Mouse (Mus musculus): Measurements from ENCODE around the gene Prodh2. TPM values are rescaled to one million over a fixed set of nuclear protein-coding genes. Genes with fewer than 3 reads are reported as not detected.
"Not testable (repeated sequence)": the region's sequence is repeated elsewhere in the genome, so short reads cannot be mapped to it uniquely, and the experiment has no call there.

The Prodh2 gene
- polyA plus RNA-seq, 1 experiment from 2014 or later, result not detected

DNA sequence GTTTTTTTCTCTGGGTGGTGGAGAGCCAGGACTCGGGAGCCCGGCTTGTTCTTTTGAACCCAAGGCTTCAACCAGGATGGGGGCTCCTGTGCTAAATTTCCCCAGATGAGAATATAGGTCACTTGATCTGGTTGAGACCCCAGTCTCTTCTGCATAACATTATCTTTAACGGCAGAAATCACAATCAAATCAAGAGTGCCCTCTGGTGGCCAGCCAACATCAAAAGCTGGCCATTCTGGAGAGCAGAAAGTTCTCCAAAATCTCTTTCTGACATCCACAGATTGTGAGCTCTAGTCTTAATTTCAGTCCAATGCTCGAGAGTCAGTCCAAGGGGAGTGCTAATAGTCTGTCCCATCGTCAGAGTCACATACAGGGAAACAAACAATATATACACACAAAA is 7.7 kb downstream of the Prodh2 start:
- H3K4me1 ChIP-seq (ENCODE audit: insufficient read depth, low read depth, low read length); H3K27me3 ChIP-seq (replicated peaks; ENCODE audit: insufficient read depth, low read length); ATAC-seq; H3K9me3 ChIP-seq (ENCODE audit: low read length); H3K4me2 ChIP-seq (replicated peaks; ENCODE audit: low read depth, low read length); H3K9ac ChIP-seq (replicated peaks; ENCODE audit: low read depth); H3K4me3 ChIP-seq (ENCODE audit: low read depth, low read length); H3K27ac ChIP-seq (ENCODE audit: low read length); H3K36me3 ChIP-seq (ENCODE audit: insufficient read depth, low read length); DNase-seq (ENCODE audit: low spot score): not testable (repeated sequence)
- TF ChIP-seq CTCF (IDR thresholded peaks at IDR 0.05), result peak; percentile 32
- WGBS, result 73% methylated on average over 5 of the region's 5 CpGs

DNA sequence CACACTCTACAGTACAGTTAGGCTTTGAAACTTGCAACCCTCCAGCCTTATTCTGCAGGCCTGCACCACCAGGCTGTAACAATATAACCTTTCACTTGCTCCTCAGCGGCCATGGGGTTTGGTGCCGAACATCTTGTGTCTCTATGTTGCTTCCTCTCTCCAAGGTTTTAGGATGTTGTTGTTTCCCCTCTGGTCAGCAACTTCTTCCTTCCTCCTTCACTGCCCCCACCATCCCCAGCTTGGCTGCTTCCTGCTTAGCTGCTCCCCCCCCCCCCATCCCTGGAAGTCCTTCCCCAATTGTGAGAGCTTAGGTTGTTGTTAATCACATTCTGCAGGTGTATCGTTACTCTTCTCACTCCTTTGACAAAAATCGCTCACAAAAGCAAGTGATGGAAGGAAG is 14.6 kb downstream of the Prodh2 start:
- H3K36me3 ChIP-seq (ENCODE audit: insufficient read depth, low read length), result no peaks in the 10 kb centered on the region
- DNase-seq (ENCODE audit: low spot score), result no peak
- no peak overlapping the region for H3K9ac ChIP-seq (replicated peaks; ENCODE audit: low read depth)
- no peak for ATAC-seq
- no peak overlapping the region for H3K27ac ChIP-seq (ENCODE audit: low read length)
- no peaks in the 10 kb centered on the region for H3K27me3 ChIP-seq (replicated peaks; ENCODE audit: insufficient read depth, low read length)
- no peaks in the 10 kb centered on the region for H3K4me1 ChIP-seq (ENCODE audit: insufficient read depth, low read depth, low read length)
- no peak overlapping the region for H3K4me3 ChIP-seq (ENCODE audit: low read depth, low read length)
- TF ChIP-seq EP300 (IDR thresholded peaks at IDR 0.05) (no peak), CTCF (IDR thresholded peaks at IDR 0.05) (no peak)
- H3K9me3 ChIP-seq (ENCODE audit: low read length), result no peaks in the 10 kb centered on the region
- H3K4me2 ChIP-seq (replicated peaks; ENCODE audit: low read depth, low read length), result no peak overlapping the region
- 60% methylated on average over 4 of the region's 4 CpGs for WGBS

DNA sequence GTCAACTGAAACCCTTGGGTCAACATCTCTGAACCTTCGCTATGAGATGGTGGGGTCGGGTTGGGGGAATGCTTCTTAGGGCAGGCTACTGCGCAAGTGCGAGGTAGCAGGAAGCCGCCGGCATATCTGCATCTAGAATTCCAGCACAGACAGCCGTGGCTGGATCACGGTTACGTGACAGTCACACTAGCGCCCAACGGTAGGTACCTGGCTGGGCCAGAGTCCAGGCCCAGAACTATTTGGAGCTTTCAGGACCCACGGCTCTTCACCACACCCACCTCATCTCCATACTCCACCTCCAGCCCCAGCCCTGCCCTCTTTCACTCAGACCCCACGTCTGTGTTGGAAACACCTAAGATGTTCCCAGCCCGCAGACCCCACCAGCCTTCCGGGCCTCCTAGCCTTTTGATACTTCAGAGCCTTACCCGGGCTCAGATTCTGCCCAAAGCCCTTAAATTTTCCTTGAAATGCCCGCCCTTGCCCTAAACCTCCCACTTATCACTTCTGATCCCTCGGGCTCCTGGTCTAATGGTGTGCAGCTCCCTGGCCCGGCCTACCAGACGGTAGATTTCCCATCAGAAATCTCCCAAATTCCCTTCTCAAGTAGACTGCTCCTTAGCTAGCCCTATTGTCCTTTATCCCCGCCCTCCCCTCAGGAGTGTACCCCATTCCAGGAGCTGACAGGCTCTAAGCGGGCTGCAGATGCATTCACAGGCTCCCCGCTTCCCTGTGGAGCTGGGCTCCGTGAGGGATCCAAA is 21.8 kb downstream of the Prodh2 start:
- no peaks in the 10 kb centered on the region for H3K9me3 ChIP-seq (ENCODE audit: low read length)
- H3K9ac ChIP-seq (replicated peaks; ENCODE audit: low read depth), result no peak overlapping the region
- H3K36me3 ChIP-seq (ENCODE audit: insufficient read depth, low read length), result no peaks in the 10 kb centered on the region
- no peak overlapping the region for H3K4me2 ChIP-seq (replicated peaks; ENCODE audit: low read depth, low read length)
- no peak overlapping the region for H3K4me3 ChIP-seq (ENCODE audit: low read depth, low read length)
- 53% methylated on average over 24 of the region's 24 CpGs for WGBS
- DNase-seq (ENCODE audit: low spot score), result no peak
- ATAC-seq, result no peak
- H3K27me3 ChIP-seq (replicated peaks; ENCODE audit: insufficient read depth, low read length), result no peaks in the 10 kb centered on the region
- no peaks in the 10 kb centered on the region for H3K4me1 ChIP-seq (ENCODE audit: insufficient read depth, low read depth, low read length)
- H3K27ac ChIP-seq (ENCODE audit: low read length), result no peak overlapping the region
- TF ChIP-seq CTCF (IDR thresholded peaks at IDR 0.05), result no peak
- no peak for TF ChIP-seq EP300 (IDR thresholded peaks at IDR 0.05)

DNA sequence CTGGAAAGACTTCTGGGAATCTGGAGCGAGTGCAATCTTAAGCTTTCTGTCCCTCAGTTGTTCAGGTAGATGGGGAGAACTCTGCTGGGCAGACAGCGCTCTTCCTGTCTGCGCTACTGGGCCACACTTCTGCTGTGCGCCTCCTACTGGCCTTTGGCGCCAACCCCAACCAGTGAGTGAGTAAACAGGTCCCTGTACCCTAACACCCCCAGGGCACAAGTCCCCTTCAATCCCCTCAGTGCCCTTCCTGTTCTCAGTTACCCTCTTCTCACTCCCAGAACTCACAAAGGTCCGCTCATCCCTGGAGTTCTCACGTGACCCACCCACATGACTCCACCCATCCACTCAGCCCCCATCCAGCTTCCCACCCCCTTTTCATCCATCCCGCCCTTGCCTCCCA is 24.9 kb downstream of the Prodh2 start:
- WGBS, result 32% methylated on average over 8 of the region's 8 CpGs
- no peak for TF ChIP-seq CTCF (IDR thresholded peaks at IDR 0.05)
- TF ChIP-seq EP300 (IDR thresholded peaks at IDR 0.05), result no peak
- H3K27me3 ChIP-seq (replicated peaks; ENCODE audit: insufficient read depth, low read length), result no peaks in the 10 kb centered on the region
- H3K36me3 ChIP-seq (ENCODE audit: insufficient read depth, low read length), result no peaks in the 10 kb centered on the region
- ATAC-seq (no peak), DNase-seq (ENCODE audit: low spot score) (no peak)
- no peak overlapping the region for H3K27ac ChIP-seq (ENCODE audit: low read length)
- no peak overlapping the region for H3K4me3 ChIP-seq (ENCODE audit: low read depth, low read length)
- H3K4me1 ChIP-seq (ENCODE audit: insufficient read depth, low read depth, low read length), result no peaks in the 10 kb centered on the region
- H3K9ac ChIP-seq (replicated peaks; ENCODE audit: low read depth), result no peak overlapping the region
- no peak overlapping the region for H3K4me2 ChIP-seq (replicated peaks; ENCODE audit: low read depth, low read length)
- H3K9me3 ChIP-seq (ENCODE audit: low read length), result no peaks in the 10 kb centered on the region

DNA sequence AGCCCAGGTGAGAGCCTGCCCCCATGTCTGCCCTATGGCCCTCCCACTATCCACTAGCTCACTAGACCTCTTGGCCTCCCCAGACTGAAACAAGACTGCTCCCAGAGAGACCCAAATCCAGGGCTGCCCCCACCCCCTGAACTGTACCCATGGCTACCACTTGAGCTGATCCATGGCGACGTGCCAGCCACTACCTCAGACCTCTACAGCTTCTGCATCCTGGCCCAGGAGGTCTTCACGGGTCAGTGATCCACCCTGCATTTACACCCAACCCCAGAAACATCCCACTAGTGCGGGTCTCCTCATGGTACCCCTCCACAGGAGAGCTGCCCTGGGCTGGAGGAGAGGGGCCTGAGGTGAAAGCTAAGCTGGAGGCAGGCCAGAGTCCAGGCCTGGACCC is 27.0 kb downstream of the Prodh2 start:
- DNase-seq (ENCODE audit: low spot score) (no peak), ATAC-seq (no peak)
- 77% methylated on average over 4 of the region's 4 CpGs for WGBS

DNA sequence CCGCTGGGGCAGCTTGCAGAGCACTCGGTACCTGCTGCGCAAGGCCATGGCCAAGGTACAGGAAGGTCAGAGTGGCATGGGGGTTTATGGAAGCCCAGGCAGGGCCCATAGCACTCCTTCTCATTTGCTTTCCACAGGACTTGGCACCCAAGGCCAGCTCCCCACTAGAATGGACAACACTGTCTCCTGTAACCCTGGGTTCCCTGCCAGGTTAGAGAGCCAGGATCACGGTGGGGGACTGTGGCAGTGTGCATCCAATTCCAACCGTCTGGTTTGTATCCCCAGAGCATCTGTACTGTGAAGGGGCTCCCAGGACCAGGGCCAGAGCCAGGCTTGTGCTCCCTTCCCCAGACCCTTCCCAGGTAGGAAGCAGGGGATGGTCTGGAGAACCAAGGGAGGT is 27.4 kb downstream of the Prodh2 start:
- H3K9ac ChIP-seq (replicated peaks; ENCODE audit: low read depth), result no peak overlapping the region
- 77% methylated on average over 5 of the region's 5 CpGs for WGBS
- no peaks in the 10 kb centered on the region for H3K36me3 ChIP-seq (ENCODE audit: insufficient read depth, low read length)
- TF ChIP-seq CTCF (IDR thresholded peaks at IDR 0.05), result no peak
- TF ChIP-seq EP300 (IDR thresholded peaks at IDR 0.05), result no peak
- DNase-seq (ENCODE audit: low spot score) (no peak), ATAC-seq (no peak)
- no peaks in the 10 kb centered on the region for H3K4me1 ChIP-seq (ENCODE audit: insufficient read depth, low read depth, low read length)
- H3K27me3 ChIP-seq (replicated peaks; ENCODE audit: insufficient read depth, low read length), result no peaks in the 10 kb centered on the region
- no peak overlapping the region for H3K4me2 ChIP-seq (replicated peaks; ENCODE audit: low read depth, low read length)
- no peak overlapping the region for H3K27ac ChIP-seq (ENCODE audit: low read length)
- no peaks in the 10 kb centered on the region for H3K9me3 ChIP-seq (ENCODE audit: low read length)
- no peak overlapping the region for H3K4me3 ChIP-seq (ENCODE audit: low read depth, low read length)

More for the DNA sequence above, 27.0 kb downstream of the Prodh2 start:
- TF ChIP-seq CTCF (IDR thresholded peaks at IDR 0.05) (no peak), EP300 (IDR thresholded peaks at IDR 0.05) (no peak)
- Histone ChIP-seq H3K36me3 (ENCODE audit: insufficient read depth, low read length) (no peaks in the 10 kb centered on the region), H3K4me1 (ENCODE audit: insufficient read depth, low read depth, low read length) (no peaks in the 10 kb centered on the region), H3K27ac (ENCODE audit: low read length) (no peak overlapping the region), H3K27me3 (replicated peaks; ENCODE audit: insufficient read depth, low read length) (no peaks in the 10 kb centered on the region), H3K4me2 (replicated peaks; ENCODE audit: low read depth, low read length) (no peak overlapping the region), H3K4me3 (ENCODE audit: low read depth, low read length) (no peak overlapping the region), H3K9ac (replicated peaks; ENCODE audit: low read depth) (no peak overlapping the region), H3K9me3 (ENCODE audit: low read length) (no peaks in the 10 kb centered on the region)
